Mouse (Mus musculus) megakaryocyte progenitor cell, adult 5-6 weeks (primary cell): Measurements from ENCODE around the gene Cbfb. TPM values are rescaled to one million over a fixed set of nuclear protein-coding genes. Genes with fewer than 3 reads are reported as not detected.
"Not testable (repeated sequence)": the region's sequence is repeated elsewhere in the genome, so short reads cannot be mapped to it uniquely, and the experiment has no call there.

Experiments
- ATAC-seq: replicated peaks from 2 replicates; pipeline ENCODE4 v1.8.0; 2016; ENCODE audit warnings: mild to moderate bottlenecking, moderate TSS enrichment, inconsistent platforms; ENCODE audit not compliant: poor library complexity
- total RNA-seq, 2 experiments: library from RNA; stranded (forward) in 1 of 2; stranded (reverse) in 1 of 2; fragments of 157-497, 149-512 nt in 1 of 2; fragments of 200-1000 nt in 1 of 2; gene quantifications; 2 replicates each; pipeline versions ENCODE4 v1.2.3 to v1.2.4; 2015 to 2017

Cbfb gene
- total RNA-seq (2015), result 146 and 152 TPM in 2 replicates
- 157 and 178 TPM in 2 replicates for total RNA-seq (2017)

DNA sequence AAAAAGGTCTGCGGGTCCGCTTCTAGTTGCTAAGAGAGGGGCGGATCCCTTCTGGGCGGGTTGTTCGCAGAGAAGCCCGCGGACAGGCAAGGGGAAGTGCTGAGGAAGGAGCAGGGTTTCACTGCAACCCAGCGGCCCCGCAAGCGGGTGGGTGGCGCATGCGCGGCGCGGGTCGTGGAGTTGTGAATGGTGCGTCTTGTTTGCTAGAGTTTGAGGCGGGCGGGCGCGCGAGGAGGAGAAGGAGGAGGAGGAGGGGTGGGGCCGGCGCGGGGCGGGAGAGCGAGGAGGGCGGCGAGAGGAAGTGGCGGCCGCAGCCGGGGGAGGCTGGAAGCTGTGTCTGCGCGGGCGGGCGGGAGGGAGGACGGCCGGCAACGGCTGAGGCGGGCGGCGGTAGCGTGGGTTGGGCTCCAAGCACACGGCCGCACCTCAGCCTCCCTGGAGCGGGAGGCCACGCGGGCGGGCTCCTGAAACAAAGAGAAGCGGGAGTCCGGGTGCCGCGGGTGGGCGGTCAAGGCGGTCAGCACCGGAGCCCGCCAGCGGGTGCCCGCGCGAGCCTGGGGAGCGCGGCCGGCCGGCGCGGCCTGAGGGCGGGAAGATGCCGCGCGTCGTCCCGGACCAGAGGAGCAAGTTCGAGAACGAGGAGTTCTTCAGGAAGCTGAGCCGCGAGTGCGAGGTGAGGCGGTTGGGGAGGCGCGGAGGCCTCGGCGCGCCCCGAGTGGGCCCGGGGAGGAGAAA, at the start of gene Cbfb:
TSS of gene Cbfb (plus strand) at position 294 of the 735 bp plus-strand sequence.
- ATAC-seq, result peak; percentile 89

DNA sequence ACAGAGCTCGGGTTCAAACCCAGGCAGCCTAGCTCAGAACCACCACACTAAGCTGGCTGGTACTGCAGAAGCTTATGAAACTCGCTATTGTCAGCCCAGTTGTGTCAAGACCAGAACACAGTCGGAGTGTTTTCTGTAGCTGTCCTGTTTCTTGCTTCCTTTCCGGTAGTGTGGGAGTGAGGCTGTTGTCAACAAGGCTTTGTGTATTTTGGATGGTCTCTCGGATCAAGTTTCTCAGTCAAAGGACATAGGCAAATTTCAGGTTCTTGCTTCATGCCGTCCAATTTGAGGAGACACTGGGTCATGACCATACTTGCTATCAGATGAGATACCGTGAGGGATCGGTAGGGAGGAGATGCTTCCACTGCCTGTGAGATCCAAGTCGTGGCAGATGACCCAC, 40.6 kb upstream of the Cbfb start:
- no peak for ATAC-seq

DNA sequence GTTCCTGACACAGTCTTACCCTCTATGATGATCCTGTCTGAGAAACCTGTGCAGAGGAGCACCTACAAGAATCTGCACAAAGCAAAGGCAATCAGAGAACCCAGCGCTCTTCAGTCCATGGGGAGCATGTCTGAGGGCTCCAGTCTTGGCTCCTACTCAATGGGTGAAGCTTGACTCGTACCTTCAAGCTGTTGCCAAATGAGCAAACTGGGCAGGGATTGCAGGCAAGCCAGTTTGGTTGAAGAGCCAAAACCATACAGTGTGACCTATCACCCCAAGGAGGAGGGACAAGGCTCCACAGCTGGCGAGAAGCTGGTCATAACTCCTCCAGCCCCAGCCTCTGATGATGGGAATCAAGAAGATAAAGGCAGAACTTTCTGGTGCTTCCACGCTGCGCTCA, 39.0 kb upstream of the Cbfb start, which contains the start of gene Ces4a:
TSS of gene Ces4a (plus strand) at position 292 of the 400 bp plus-strand sequence.
- ATAC-seq, result no peak

DNA sequence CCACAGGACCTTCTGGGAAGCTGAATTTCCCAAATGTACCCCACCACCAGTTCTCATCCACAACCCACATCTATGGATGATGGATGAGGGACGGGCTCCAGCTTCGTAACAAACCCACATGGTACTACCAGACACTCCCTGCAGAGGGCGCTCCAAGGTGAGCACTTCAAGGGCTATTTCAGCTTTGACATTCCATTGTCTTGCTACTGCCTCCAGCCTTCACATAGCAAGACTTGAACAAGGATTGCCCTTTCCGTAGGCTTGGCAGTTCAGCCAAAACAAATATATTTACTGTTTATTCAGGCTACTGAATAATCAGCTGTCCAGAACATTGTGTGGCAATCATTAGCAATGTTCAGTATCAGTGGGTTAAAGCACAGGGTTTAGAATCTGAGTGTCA, 32.1 kb upstream of the Cbfb start:
- ATAC-seq, result peak; percentile 92

DNA sequence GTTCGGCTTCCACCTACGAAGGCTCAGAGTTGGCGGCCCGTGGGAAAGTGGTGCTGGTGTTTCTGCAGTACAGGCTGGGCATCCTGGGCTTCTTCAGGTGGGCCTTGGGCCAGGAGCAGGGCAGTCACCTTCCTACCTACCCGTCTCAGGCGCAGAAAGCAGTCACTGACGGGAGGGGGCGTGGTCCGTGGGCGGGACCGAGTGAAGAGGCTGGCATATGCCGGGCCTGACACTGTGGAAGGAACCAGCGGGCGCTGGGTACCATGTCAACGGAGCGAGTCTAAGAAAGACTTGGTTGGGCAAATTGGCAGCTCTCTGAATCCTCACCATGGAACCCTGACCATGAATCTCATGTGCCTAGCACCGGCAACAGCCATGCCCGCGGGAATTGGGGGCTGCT, 28.1 kb upstream of the Cbfb start:
- ATAC-seq, result peak; percentile 71; the same call in 1 of the 2 replicates

DNA sequence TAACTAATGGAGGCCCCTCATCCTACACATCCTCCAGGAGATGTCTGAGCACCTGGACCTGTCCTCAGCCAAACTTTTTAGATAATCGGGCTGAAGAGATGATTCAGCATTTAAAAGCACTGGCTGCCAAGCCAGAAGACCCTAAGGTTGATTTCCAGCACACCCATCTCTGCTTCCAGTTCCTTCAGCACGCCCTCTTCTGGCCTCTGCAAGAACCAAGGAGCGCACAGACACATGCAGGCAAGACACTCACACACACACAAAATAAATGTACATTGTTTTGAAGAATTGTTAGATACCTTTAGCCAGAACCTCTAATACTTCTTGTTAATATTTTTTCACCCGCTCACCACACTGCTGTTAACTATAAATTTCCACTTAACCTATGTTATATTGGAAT, 18.8 kb upstream of the Cbfb start:
- ATAC-seq, result no peak

DNA sequence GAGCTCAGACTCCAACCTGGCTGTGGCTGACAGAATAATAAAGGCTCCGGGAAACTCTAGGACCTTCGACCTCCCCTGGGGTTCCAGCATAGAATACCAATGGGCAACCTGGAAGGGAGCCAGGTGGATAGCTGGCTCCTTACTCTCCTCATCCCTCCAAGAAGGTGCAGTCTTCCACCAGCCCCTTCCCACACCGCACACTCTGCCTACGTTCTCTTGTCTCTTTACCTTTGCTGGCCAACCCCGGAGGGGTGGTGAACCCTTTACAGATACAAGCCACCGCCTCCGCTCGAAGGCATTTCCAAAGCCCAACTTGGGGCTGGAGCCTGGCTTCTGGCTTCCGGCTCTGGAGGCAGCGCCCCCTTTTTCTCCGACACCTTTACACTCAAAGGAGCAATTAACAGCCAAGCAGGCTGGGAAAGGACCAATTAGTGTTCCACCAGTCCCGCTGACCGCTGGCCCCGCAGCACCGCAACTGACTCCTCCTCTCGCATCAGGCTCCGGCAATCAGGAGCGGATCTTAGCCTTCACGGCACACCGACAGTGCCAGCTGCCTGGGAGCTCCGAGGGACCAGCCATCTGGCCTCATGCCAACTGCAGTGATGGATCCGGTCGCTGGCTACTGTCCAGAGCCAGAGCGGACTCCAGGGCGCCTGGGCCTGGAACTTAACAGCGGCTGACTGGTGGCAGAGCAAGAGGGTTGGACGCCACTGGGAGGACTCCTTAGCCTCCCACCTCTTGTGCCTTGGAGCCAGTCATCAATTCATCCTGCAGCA, 17.7 kb upstream of the Cbfb start:
- ATAC-seq, result peak; percentile 33; the same call in 1 of the 2 replicates

DNA sequence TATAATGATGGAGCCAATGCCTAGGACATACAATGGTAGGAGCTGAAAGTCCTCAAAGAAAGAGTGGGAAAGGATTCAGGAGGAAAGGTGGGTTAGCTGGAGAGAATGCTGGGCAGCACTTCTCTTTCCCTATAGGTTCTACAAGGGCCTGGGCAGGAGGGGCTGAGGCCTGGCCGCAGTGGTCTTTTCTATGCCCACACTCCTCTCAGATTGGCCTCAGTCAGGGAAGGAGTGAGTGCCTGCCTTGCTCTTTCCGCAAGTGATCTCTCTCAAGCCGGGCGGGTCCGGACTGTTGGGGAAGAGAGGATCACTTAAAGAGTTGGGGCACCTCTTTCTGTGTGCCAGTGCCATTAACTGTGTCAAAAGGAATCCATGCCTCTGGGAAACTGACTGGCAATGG, 16.2 kb upstream of the Cbfb start:
- no peak for ATAC-seq

DNA sequence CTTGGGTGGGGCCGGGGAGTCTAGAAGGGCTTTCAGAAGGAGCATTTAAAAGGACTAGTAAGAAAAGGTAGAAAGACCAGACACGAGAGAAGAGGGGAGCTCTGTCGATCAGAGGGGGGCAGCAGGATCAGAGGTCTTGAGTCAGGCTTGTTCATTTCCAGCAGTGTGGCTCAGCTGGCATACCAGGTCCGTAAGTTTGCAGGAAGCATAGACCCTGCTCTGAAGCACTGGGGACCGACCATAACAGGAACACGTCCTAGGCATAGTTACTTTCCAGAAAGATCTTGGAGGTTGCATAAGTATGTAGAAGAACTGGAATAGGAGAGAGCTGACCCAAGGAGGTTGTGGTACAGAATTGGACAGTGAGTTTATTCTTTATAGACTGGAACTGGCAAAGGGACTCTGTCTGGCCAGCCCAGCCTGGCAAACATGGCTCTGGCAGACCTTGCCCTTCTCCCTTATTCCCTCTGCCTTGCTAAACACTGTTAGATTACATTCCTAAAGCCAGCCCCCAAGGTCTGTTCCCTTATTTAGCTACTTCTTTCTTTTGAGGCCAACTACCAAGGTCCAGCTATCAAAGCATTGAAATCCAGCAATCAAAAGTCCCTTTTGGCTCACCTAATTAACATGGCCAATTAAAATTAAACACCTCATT, 15.3 kb upstream of the Cbfb start:
- ATAC-seq, result no peak

DNA sequence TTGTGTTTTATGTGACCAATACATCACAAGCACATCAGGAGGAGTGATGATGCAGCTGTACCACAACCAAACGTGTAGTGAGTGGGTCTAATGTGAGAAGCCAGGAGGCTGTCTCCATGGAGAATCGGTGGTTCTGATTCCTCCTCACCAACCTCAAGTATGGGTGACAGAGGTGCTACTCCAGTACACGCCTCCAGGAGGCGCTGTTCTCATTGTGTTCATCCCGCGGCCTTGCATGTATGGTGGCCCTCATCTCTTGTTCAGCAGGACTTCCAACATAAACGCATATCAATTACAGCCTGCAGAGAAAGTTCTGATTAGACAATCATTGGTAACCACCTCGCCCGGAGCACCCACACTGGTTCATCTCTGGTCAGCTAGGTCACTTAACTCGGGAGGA, 12.9 kb upstream of the Cbfb start:
- peak; percentile 83 for ATAC-seq

DNA sequence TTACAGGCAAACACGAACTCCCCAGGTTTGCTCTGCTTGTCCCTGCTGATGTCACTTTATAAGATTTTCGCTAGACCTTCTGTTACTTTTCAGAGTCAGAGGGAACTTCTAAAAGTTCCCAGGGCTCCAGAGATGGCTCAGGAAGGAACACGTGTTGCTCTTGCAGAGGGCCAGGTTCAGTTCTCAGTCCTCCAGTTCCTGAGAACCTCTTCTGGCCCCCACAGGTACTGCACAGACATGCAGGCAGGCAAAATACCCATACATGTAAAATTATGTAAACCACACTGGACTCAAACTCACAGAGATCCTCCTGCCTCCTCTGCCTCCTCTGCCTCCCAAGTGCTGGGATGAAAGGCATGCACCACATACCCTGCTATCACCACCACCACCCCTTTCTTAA, 12.4 kb upstream of the Cbfb start:
- peak; percentile 56; the same call in 1 of the 2 replicates for ATAC-seq

DNA sequence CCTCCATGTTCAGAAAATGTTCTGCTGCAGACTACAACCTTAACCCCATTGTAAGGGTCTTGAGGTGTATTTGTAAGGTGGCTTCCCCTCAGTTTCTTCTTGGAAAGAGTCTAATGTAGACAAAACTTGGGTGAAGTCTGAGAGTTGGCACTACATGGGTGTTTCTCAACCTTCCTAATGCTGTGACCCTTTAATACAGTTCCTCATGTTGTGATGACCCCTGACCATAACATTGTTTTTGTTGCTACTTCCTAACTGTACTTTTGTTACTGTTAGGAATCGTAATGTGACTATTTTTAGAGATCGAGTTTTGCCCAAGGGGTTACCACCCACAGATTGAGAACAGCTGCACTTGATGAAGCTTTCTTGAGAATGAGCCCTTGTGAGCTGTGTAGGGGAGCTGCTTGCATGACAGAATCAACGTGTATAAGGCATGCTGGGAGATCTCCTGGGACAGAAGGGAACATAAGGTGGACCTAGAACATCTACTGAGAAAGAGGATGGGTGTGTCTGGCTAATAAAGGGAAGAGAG, 9.3 kb upstream of the Cbfb start:
- ATAC-seq, result no peak

DNA sequence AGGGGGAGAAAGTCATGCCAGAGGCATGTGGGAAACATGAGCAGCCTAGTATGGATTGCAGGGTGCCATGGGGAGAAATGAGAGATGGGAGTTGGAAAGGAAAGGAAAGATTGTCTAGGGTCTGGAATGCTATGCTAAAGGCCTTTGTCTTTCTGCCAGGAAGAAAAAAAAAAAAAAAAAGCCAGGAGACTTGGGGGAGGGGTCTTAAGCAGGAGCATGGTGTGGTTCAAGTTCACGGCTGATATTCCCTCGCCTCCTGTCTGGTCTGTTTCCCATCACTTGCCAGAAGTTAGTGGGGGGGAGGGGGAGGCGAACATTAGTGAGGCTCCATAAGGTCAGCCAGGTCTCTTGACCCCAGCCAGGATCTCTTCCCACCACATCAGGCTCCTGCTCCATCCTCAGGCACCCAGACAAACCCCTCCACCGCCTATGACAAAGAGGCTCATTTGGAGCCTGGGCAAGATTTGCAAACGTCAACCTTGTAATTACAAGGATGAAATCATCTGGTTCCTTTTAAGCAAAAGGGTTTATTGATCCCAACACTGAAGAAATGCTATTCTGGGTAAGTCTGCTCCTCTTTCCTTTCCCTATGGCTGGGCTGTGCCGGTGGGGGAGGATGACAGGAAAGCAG, 6.1 kb upstream of the Cbfb start:
- no peak for ATAC-seq

DNA sequence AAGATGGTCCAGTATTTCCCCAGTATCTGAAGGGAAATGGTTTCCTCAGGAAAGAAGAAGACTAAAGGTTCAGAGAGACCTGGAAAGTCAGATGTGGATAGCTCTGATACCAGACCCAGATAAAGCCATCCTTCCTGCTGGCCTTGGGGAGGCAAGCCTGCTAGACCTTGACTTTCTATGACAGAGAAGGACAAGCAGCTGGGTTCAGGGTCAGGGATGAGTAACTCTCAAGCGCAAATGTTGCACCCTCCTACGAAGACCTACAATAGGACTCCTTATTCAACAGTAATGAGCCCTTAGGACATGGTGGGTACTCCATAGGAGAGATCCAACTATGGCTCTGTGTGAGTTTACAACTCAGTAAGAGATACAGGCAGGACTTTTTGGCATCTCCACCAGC, 5.3 kb upstream of the Cbfb start:
- ATAC-seq, result no peak

DNA sequence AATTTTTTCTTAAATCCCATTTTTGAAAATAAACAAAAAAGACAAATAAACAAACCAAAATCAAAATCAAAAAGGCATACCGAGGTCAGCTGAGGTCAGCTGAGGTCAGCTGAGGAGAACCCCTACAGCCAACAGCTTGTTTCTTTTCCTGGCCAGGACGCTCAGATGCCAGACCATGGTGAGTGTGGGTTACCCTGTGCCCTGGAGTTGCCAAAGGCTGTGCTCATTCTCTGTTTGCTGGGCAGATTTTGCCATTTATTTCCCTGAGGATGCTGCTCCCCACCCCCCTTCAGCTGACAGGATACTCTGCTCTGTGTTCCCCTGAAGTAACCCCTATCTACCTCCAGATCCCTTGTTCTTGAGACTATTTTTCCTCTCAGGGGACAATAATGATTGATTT, 3.4 kb upstream of the Cbfb start:
- ATAC-seq, result no peak

DNA sequence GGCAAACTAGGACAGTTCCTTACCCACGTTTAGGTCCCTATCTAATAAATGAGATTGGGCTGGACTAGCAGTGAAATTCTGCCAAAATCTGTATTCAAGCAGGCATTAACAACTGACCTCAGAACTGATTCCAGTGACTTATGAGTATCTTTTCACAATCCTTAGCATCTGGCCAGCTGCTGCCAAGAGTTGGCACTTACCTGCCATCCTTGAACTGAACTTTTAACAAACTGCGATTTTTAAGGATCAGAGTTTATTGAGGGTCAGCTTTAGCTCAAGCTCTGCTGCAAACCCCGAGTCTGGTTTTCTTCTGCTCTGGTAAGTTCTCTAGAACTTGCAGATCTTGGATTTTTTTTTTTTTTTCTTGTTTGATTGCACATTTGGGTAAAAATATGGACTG, 892 bp upstream of the Cbfb start:
- no peak for ATAC-seq

DNA sequence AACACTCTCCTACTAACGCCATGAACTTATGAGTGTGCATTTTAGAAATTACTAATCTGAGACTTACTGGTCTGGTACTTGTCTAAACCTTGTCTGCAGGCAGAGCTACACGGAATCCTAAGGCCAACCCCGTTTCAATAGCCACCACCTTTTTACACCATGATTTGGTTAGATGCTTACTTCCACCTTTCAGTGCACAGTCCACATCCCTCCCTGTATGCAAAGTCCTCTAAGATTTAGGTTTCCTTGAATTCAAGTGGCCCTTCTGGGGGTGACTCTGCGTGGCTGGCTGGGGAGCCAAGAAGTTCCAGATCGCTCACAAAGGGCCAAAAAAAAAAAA, 463 bp upstream of the Cbfb start:
- peak; percentile 18 for ATAC-seq

DNA sequence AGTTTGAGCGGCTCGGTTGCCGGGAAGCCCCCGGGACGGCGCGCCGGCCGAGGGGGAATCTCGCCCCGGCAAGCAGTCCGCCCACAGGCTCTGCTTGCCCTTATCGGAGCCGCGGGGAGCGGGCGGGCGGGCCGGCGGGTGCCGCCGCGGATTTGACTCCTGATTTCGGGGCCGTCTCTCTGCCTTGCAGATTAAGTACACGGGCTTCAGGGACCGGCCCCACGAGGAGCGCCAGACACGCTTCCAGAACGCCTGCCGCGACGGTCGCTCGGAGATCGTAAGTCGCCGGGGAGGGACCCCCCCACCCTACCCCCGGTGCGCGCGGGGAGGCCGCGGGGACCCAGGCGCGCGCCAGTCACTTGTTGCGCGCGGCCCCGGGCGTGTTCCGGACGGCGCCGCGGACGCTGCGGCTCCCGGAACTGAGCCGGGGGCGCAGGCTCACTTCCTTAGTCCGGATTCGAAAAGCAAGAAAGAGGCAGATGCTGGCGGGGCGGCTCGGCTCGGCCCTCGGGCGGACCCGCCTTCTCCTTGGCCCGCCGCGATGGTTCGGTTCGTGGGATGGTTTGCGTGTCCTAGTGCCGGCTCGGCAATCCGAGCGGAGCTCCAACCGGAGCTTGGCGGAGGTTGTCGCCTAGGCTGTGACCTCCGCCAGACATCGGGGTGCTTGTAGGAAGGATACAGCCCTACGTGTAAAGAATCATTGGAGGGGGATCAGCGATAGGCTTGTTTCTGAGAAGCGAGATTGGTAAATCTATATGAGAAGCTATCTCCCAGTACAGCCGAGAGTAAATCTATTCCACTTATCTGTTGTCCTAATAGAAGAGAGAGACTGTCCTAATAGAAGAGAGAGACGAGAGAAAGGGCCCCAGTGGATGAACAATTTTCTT, 885 bp downstream of the Cbfb start:
- ATAC-seq, result peak; percentile 40

DNA sequence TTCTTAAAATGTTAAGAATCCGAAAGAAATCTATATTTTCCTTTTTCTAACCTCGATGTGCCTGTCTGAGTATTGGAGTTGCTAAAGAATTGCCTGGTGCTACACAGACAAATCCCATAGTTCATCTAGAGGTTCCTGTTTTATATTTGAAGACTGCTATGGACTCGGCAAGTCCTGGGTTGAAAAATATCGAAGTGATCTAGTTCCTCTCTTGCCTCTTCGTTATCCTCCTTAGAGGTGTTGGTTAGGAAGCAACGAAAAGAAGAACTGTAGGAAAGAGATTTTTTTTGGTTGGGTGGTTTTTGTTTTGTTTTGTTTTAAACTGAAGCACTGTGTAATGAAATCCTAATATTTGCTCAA, 1.5 kb downstream of the Cbfb start:
- peak; percentile 30 for ATAC-seq

DNA sequence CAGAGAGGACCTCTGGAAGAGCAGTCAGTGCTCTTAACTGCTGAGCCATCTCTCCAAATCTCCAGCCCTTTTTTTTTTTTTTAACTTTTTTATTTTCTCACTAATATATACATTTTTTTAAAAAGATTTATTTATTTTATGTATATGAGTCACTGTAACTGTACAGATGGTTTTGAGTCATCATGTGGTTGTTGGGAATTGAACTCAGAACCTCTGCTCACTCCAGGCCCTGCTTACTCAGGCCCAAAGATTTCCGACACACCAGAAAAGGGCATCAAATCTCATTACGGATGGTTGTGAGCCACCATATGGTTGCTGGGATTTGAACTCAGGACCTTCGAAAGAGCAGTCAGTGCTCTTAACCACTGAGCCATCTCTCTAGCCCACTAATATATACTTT, 4.8 kb downstream of the Cbfb start:
- not testable (repeated sequence) for ATAC-seq
